Mouse (Mus musculus): ENCODE results near the gene Ptprd. TPM values are rescaled to one million over a fixed set of nuclear protein-coding genes. Genes with fewer than 3 reads are reported as not detected.

Gene Ptprd
- polyA plus RNA-seq, 1 experiment = 1.2 TPM

DNA sequence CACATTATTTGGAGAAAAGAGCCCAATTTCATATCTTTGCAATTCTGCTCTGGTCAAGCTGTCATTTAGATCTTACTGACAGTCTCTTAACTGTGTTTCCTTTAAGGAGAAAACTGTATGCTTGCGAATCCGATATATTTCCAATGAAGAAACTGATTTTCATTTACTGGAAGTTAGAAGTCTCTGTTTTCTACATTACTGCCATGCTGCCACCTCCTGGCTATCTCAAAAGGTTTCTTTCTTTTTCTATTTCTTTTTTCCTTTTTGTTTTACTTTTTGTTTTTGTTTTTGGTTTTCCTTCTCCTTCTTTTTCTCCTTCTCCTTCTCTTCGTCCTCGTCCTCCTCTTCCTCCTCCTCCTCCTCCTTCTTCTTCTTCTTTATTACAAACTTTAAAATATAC lies 812.6 kb downstream of the Ptprd start:
- Histone ChIP-seq H3ac (ENCODE audit: control insufficient read depth, insufficient read length, low read depth) (no peak overlapping the region), H3K27me3 (ENCODE audit: control insufficient read depth, insufficient read depth, insufficient read length) (no peaks in the 10 kb centered on the region), H3K79me2 (ENCODE audit: control insufficient read depth, insufficient read depth) (no peaks in the 10 kb centered on the region), H3K79me3 (ENCODE audit: low read depth) (no peaks in the 10 kb centered on the region), H3K4me3 (ENCODE audit: insufficient read depth, poor library complexity, severe bottlenecking) (no peak overlapping the region), H3K36me3 (ENCODE audit: control insufficient read depth, insufficient read depth) (no peaks in the 10 kb centered on the region)
- no peak for TF ChIP-seq FOSL1 (IDR thresholded peaks at IDR 0.05; ENCODE audit: insufficient read depth, low read length, poor library complexity, severe bottlenecking)
- TF ChIP-seq CEBPB (IDR thresholded peaks at IDR 0.05; ENCODE audit: low read depth) = no peak
- TF ChIP-seq MYOG (IDR thresholded peaks at IDR 0.05; ENCODE audit: control insufficient read depth, extremely low read depth, insufficient read length) = no peak
- no peak for TF ChIP-seq MAX (IDR thresholded peaks at IDR 0.05)
- no peak for TF ChIP-seq USF1 (IDR thresholded peaks at IDR 0.05; ENCODE audit: low read depth)
- TF ChIP-seq CTCF (IDR thresholded peaks at IDR 0.05; ENCODE audit: control insufficient read depth, insufficient read depth, insufficient read length) = no peak
- no peak for TF ChIP-seq MYOD1 (IDR thresholded peaks at IDR 0.05; ENCODE audit: control insufficient read depth, insufficient read length, low read depth)

DNA sequence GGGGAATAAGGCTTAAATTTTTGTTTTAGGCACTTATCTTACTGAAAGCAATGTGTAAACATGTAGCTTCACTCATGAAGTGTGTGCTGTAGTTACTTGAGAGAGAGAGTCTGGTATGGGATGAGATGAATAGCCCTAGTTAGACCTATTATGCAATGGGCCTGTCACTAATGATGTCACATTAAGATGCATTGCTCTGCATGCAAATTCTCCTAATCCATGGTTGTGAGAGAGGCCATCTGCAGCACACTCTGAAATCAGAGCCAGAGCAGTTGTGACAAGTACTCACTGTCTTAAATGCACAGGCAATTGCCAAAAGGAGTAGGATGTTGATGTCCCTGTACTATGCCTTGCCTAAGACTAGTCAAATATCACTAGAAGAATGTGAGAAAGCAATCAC lies 850.0 kb downstream of the Ptprd start:
- Histone ChIP-seq H3K79me2 (ENCODE audit: control insufficient read depth, insufficient read depth) (no peaks in the 10 kb centered on the region), H3K79me3 (ENCODE audit: low read depth) (no peaks in the 10 kb centered on the region), H3K36me3 (ENCODE audit: control insufficient read depth, insufficient read depth) (no peaks in the 10 kb centered on the region), H3K27me3 (ENCODE audit: control insufficient read depth, insufficient read depth, insufficient read length) (no peaks in the 10 kb centered on the region), H3ac (ENCODE audit: control insufficient read depth, insufficient read length, low read depth) (no peak overlapping the region), H3K4me3 (ENCODE audit: insufficient read depth, poor library complexity, severe bottlenecking) (no peak overlapping the region)
- TF ChIP-seq CTCF (IDR thresholded peaks at IDR 0.05; ENCODE audit: control insufficient read depth, insufficient read depth, insufficient read length) (no peak), FOSL1 (IDR thresholded peaks at IDR 0.05; ENCODE audit: insufficient read depth, low read length, poor library complexity, severe bottlenecking) (no peak), CEBPB (IDR thresholded peaks at IDR 0.05; ENCODE audit: low read depth) (no peak), USF1 (IDR thresholded peaks at IDR 0.05; ENCODE audit: low read depth) (no peak), MYOD1 (IDR thresholded peaks at IDR 0.05; ENCODE audit: control insufficient read depth, insufficient read length, low read depth) (no peak)

DNA sequence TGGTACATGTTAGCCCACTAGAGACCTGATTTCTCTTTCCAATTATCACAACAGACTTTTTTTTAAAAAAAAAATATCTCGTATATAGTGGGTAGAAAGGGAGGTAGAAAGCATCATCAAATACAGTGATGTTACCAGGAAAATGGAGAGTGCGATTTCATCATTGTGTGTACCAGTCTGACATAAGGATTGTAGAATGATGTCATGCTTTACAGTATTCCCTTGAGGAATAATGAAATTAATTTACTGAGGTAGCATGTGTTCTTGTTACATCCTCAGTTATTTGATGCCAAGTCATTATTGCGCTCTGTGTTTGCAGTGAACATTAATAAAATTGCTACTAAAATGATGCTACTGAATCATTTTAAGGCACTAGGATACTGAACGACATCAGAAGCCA lies 884.6 kb downstream of the Ptprd start:
- Histone ChIP-seq H3K79me2 (ENCODE audit: control insufficient read depth, insufficient read depth) (no peaks in the 10 kb centered on the region), H3K79me3 (ENCODE audit: low read depth) (no peaks in the 10 kb centered on the region), H3K27me3 (ENCODE audit: control insufficient read depth, insufficient read depth, insufficient read length) (no peaks in the 10 kb centered on the region), H3K4me3 (ENCODE audit: insufficient read depth, poor library complexity, severe bottlenecking) (no peak overlapping the region), H3ac (ENCODE audit: control insufficient read depth, insufficient read length, low read depth) (no peak overlapping the region), H3K36me3 (ENCODE audit: control insufficient read depth, insufficient read depth) (no peaks in the 10 kb centered on the region)
- TF ChIP-seq CTCF (IDR thresholded peaks at IDR 0.05; ENCODE audit: control insufficient read depth, insufficient read depth, insufficient read length) (no peak), USF1 (IDR thresholded peaks at IDR 0.05; ENCODE audit: low read depth) (no peak), FOSL1 (IDR thresholded peaks at IDR 0.05; ENCODE audit: insufficient read depth, low read length, poor library complexity, severe bottlenecking) (no peak), MYOD1 (IDR thresholded peaks at IDR 0.05; ENCODE audit: control insufficient read depth, insufficient read length, low read depth) (no peak), CEBPB (IDR thresholded peaks at IDR 0.05; ENCODE audit: low read depth) (no peak), MAX (IDR thresholded peaks at IDR 0.05) (no peak), MYOG (IDR thresholded peaks at IDR 0.05; ENCODE audit: control insufficient read depth, extremely low read depth, insufficient read length) (no peak)

DNA sequence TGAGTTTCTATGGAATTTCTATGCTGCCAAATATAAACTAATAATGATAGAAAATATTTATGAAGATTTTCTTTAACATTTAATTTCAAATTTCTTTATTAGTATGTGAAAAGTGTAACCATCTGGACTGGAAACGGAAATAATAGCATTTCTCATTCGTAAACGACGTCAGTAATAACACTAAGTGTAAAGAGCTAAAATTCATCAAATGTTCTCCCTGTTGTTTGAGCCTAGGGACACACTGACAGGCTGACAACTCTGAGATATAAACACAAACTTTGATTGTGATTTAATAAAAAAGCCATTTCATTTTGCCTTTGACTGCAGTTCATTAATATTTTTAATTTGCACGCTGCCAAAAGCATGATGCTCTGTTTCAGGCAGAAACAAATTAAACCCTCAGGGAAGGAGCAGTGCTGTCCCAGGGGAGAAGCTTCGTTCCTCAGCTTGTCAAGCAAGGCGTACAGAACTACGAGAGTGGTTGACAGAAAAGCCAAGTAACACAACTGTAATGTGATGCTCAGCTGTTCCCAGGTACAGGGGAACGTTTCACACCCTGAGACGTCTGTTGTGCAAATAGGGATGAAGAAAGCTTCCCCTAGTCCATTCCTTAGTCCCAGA lies 894.6 kb downstream of the Ptprd start:
- Histone ChIP-seq H3K79me3 (ENCODE audit: low read depth) (no peaks in the 10 kb centered on the region), H3K79me2 (ENCODE audit: control insufficient read depth, insufficient read depth) (no peaks in the 10 kb centered on the region), H3K27me3 (ENCODE audit: control insufficient read depth, insufficient read depth, insufficient read length) (no peaks in the 10 kb centered on the region), H3K4me3 (ENCODE audit: insufficient read depth, poor library complexity, severe bottlenecking) (no peak overlapping the region), H3ac (ENCODE audit: control insufficient read depth, insufficient read length, low read depth) (no peak overlapping the region), H3K36me3 (ENCODE audit: control insufficient read depth, insufficient read depth) (no peaks in the 10 kb centered on the region)
- TF ChIP-seq CTCF (IDR thresholded peaks at IDR 0.05; ENCODE audit: control insufficient read depth, insufficient read depth, insufficient read length) (no peak), CEBPB (IDR thresholded peaks at IDR 0.05; ENCODE audit: low read depth) (no peak), MAX (IDR thresholded peaks at IDR 0.05) (no peak), USF1 (IDR thresholded peaks at IDR 0.05; ENCODE audit: low read depth) (no peak), MYOG (IDR thresholded peaks at IDR 0.05; ENCODE audit: control insufficient read depth, extremely low read depth, insufficient read length) (no peak), MYOD1 (IDR thresholded peaks at IDR 0.05; ENCODE audit: control insufficient read depth, insufficient read length, low read depth) (no peak), FOSL1 (IDR thresholded peaks at IDR 0.05; ENCODE audit: insufficient read depth, low read length, poor library complexity, severe bottlenecking) (no peak)

DNA sequence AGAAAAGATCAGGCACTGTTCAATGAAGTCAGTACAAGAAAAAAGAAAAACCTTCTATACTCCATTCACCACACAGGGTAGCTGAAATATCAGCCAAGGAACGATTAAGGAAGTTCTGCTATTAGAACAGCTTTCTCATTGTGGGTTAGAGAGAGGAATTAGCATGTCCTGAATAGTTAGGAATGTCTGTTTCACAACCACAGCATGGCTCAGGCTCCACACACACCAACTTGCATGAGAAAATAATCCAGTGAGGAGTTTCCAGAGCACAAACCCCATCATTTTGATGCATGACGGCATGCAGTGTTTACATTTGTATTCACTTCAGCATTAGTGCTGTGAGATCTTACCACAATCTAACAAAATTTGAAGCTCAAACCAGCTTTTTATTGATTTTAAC lies 895.1 kb downstream of the Ptprd start:
- Histone ChIP-seq H3K79me3 (ENCODE audit: low read depth) (no peaks in the 10 kb centered on the region), H3K27me3 (ENCODE audit: control insufficient read depth, insufficient read depth, insufficient read length) (no peaks in the 10 kb centered on the region), H3K36me3 (ENCODE audit: control insufficient read depth, insufficient read depth) (no peaks in the 10 kb centered on the region), H3K4me3 (ENCODE audit: insufficient read depth, poor library complexity, severe bottlenecking) (no peak overlapping the region), H3ac (ENCODE audit: control insufficient read depth, insufficient read length, low read depth) (no peak overlapping the region), H3K79me2 (ENCODE audit: control insufficient read depth, insufficient read depth) (no peaks in the 10 kb centered on the region)
- no peak for TF ChIP-seq CEBPB (IDR thresholded peaks at IDR 0.05; ENCODE audit: low read depth)
- TF ChIP-seq USF1 (IDR thresholded peaks at IDR 0.05; ENCODE audit: low read depth) = no peak

DNA sequence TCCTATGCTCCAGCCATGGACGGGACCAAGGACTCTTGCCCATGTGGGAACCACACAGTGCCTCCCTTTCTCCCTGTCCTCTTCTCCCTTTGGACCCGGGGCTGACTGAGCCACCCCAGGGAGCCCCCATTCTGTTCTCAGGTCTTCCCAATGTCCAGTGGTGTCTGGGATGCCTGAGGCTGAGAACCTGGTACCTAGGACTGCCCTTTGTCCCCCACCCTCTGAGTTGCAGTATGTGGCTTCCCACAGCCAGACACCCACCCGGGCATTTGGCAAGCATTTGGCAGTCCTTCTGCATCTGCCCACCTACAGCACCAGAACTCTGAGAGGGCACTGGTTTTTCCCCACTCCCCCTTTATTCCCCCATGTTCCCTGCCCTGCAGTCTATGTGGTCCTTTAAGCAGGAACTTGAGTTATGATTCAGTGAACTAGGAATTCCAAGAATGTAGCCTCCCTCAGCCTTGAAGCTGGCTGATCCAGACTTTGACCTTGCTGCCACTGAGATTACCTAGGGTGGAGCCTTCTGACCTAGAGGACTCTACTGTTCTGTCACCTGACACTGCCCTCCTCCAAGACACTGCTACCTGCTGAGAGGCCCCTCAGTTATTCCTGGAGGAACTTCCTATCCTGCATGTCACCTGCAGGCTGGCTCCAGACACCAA lies 901.5 kb downstream of the Ptprd start:
- Histone ChIP-seq H3K79me2 (ENCODE audit: control insufficient read depth, insufficient read depth) (no peaks in the 10 kb centered on the region), H3ac (ENCODE audit: control insufficient read depth, insufficient read length, low read depth) (no peak overlapping the region), H3K36me3 (ENCODE audit: control insufficient read depth, insufficient read depth) (no peaks in the 10 kb centered on the region), H3K27me3 (ENCODE audit: control insufficient read depth, insufficient read depth, insufficient read length) (no peaks in the 10 kb centered on the region), H3K4me3 (ENCODE audit: insufficient read depth, poor library complexity, severe bottlenecking) (no peak overlapping the region), H3K79me3 (ENCODE audit: low read depth) (no peaks in the 10 kb centered on the region)
- TF ChIP-seq FOSL1 (IDR thresholded peaks at IDR 0.05; ENCODE audit: insufficient read depth, low read length, poor library complexity, severe bottlenecking) = no peak
- TF ChIP-seq MYOD1 (IDR thresholded peaks at IDR 0.05; ENCODE audit: control insufficient read depth, insufficient read length, low read depth) = no peak
- TF ChIP-seq MAX (IDR thresholded peaks at IDR 0.05) = no peak
- TF ChIP-seq CTCF (IDR thresholded peaks at IDR 0.05; ENCODE audit: control insufficient read depth, insufficient read depth, insufficient read length) = no peak
- no peak for TF ChIP-seq MYOG (IDR thresholded peaks at IDR 0.05; ENCODE audit: control insufficient read depth, extremely low read depth, insufficient read length)
- TF ChIP-seq USF1 (IDR thresholded peaks at IDR 0.05; ENCODE audit: low read depth) = no peak
- no peak for TF ChIP-seq CEBPB (IDR thresholded peaks at IDR 0.05; ENCODE audit: low read depth)
